Mouse (Mus musculus) liver, adult 2 months (tissue): Measurements from ENCODE around the gene Prelid3b. TPM values are rescaled to one million over a fixed set of nuclear protein-coding genes. Genes with fewer than 3 reads are reported as not detected.
A peak's percentile ranks its signal among the peaks of the same experiment; 100 is the strongest.

Experiments used
- DNase-seq: peaks from one replicate; pipeline ENCODE4 v3.0.0-alpha.2; 2011; ENCODE audit warnings: low read depth, low spot score; ENCODE audit errors: extremely low read depth
- H3K27ac ChIP-seq: fragments of 200-500 bp; replicated peaks from 2 replicates; pipeline ENCODE4 v1.5.1; 2012; ENCODE audit warnings: low read depth, mild to moderate bottlenecking, control low read depth, inconsistent platforms, low read length; ENCODE audit not compliant: insufficient read depth
- H3K27me3 ChIP-seq: fragments of 200-500 bp; 2 replicates; pipeline ENCODE4 v1.6.1; 2012; ENCODE audit warnings: mild to moderate bottlenecking, moderate library complexity, low read length, inconsistent platforms; ENCODE audit not compliant: control insufficient read depth, insufficient read depth
- H3K36me3 ChIP-seq: fragments of 200-500 bp; 2 replicates; pipeline ENCODE4 v1.6.1; 2012; ENCODE audit warnings: low read length, inconsistent platforms; ENCODE audit not compliant: control insufficient read depth, insufficient read depth
- H3K4me1 ChIP-seq: fragments of 200-500 bp; 2 replicates; pipeline ENCODE4 v1.6.1; 2011; ENCODE audit warnings: low read length; ENCODE audit not compliant: control insufficient read depth, insufficient read depth
- H3K4me3 ChIP-seq: fragments of 200-500 bp; 2 replicates; pipeline ENCODE4 v1.5.1; 2011; ENCODE audit warnings: low read depth, mild to moderate bottlenecking, control low read depth, low read length, moderate library complexity; ENCODE audit not compliant: insufficient read depth
- H3K79me2 ChIP-seq: fragments of 200-500 bp; 2 replicates; pipeline ENCODE4 v1.6.1; 2012; ENCODE audit warnings: inconsistent platforms, mild to moderate bottlenecking, low read length, moderate library complexity; ENCODE audit not compliant: control insufficient read depth, insufficient read depth
- H3K9ac ChIP-seq: fragments of 200-500 bp; 2 replicates; pipeline ENCODE4 v1.6.1; 2012; ENCODE audit warnings: low read depth, mild to moderate bottlenecking, control low read depth, inconsistent platforms, low read length
- CTCF ChIP-seq: fragments of 200-500 bp; IDR thresholded peaks from 2 replicates; pipeline ENCODE4 v1.5.1; 2011; ENCODE audit warnings: low read depth, low read length, control low read depth
- POLR2A ChIP-seq: fragments of 200-500 bp; IDR thresholded peaks from 2 replicates; pipeline ENCODE4 v1.6.1; 2011; ENCODE audit warnings: low read length, control low read depth; ENCODE audit not compliant: insufficient read depth; ENCODE audit errors: extremely low read depth
- WGBS: fragments of 180-500 bp; shearing (Covaris S2); methylation state at CpG from one replicate; pipeline ENCODE4 v1.1.7; 2018; 5-methylcytosine and 5-hydroxymethylcytosine counted together
- polyA plus RNA-seq: library from polyadenylated mRNA; depleted of rRNA; stranded (reverse); fragments of >200 nt; gene quantifications from 2 replicates; pipeline ENCODE4 v1.2.3, GENCODE M21; 2012
- total RNA-seq: library from RNA; depleted of rRNA; stranded (reverse); fragments of >200 nt; gene quantifications from 2 replicates; pipeline ENCODE4 v1.2.3, GENCODE M21; 2014

The Prelid3b gene
- total and polyA plus RNA-seq, 2 experiments = 24.5 to 38.6 TPM

DNA sequence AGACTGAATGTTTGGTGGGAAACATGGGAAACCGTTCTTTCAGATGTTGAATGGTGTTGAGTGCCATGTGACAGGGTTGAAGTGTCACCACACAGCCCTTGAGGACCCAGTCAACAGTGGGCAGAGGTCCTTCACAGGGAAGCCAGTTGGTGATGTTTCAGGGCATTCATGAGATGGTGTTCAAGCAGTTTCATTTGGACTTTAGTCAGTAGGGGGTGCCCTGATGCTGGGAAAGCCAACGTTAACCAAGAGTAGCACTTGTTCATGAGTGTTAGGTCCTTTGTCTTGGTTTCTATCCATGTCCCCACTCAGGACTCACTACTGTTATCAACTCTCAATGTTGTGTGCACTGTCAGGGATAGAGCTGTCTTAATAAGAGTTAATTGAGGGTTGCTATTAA, 20.0 kb upstream of the Prelid3b start:
- DNase-seq = peak; percentile 34
- Histone ChIP-seq H3K9ac (no peak overlapping the region), H3K27me3 (no peaks in the 10 kb centered on the region), H3K4me1 (no peaks in the 10 kb centered on the region), H3K79me2 (no peaks in the 10 kb centered on the region), H3K4me3 (no peak overlapping the region), H3K36me3 (no peaks in the 10 kb centered on the region), H3K27ac (no peak overlapping the region)
- TF ChIP-seq POLR2A = no peak
- peak; percentile 42; the same call in 1 of the 2 replicates for TF ChIP-seq CTCF
- WGBS = 49% methylated on average over 2 of the region's 2 CpGs

DNA sequence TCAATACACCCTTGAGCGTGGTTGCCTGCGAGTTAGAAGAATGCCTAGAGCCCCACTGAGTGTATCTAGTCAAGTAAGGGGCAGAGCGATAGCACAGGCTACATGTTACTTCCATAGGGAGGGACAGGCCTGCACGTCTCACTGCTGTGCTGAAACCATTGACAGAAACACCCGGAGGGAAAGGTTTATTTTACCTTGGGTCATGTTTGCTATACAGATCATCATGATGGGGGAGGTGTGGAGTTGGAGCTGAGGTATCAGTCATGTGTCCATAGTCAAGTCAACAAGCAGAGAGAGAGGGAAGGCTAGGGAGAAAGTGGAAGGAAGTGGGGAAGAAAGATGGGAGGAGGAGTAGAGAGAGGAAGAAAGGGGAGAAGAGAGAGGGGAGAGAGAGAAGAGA, 14.1 kb upstream of the Prelid3b start:
- no peak for TF ChIP-seq POLR2A
- TF ChIP-seq CTCF = no peak
- no peak for DNase-seq
- no peak overlapping the region for H3K4me3 ChIP-seq
- 49% methylated on average over 5 of the region's 5 CpGs for WGBS
- no peak overlapping the region for H3K9ac ChIP-seq
- H3K4me1 ChIP-seq = peaks cover 3% of the 10 kb centered on the region; the same call in 1 of the 2 replicates
- H3K27ac ChIP-seq = no peak overlapping the region
- H3K36me3 ChIP-seq = no peaks in the 10 kb centered on the region
- H3K27me3 ChIP-seq = no peaks in the 10 kb centered on the region
- H3K79me2 ChIP-seq = no peaks in the 10 kb centered on the region

DNA sequence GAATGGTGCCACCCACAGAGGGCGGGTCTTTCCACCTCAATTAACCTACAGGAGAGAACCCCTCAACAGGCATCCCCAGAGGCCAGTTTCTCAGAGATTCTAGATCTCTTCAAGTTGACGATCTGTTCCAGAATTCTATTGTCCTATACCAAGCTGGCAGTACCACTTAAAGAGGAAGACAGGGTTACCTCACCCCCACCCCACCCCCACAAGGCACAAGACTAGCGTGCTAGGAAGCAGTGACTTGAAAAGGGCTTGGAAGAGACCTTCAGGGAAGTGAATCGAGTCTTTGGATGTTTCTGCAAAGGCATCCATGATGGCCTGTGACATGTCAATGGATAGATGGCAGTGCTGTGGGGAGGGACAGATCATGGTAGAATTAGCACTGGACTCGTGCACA, 5.9 kb upstream of the Prelid3b start:
- WGBS = 84% methylated on average over 5 of the region's 5 CpGs
- Histone ChIP-seq H3K4me1 (no peaks in the 10 kb centered on the region), H3K27me3 (no peaks in the 10 kb centered on the region), H3K79me2 (no peaks in the 10 kb centered on the region), H3K4me3 (no peak overlapping the region), H3K9ac (no peak overlapping the region), H3K36me3 (no peaks in the 10 kb centered on the region), H3K27ac (no peak overlapping the region)
- DNase-seq = no peak
- TF ChIP-seq POLR2A (no peak), CTCF (no peak)

DNA sequence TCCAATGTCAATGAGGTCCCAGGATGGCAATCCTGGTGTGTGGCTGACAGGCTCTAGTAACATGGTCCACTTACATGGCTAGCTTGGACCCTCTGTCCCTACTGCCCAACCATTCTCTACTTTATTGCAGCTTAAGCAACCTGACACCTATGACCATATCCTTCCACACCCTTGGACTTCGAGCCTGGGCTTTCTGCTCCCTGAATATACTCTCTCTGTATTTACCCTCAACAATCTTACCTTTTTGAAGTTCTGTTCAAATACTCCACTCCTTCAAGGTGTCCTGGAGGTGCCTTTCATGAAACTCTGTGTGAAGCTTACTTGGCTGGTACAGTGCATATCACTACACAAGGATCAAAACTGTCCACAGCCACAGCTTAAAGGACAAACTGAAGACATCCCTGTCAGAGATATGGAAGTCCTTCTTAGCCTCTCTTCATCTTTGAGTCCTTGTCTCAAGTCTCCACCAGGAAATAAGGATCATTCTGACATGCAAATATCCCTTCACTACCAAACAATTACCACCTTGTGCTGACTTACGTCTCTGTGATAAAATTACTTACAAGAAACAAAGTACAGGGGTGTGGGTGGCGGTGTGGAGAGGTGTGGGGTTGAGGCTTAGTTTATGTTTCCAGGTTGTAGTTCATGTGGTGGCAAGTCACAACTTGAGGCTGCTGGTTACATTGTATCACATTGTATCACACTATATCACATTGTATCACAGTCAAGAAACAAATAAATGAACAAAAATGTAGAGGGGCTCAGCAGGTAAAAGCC, 4.8 kb upstream of the Prelid3b start:
- H3K9ac ChIP-seq = no peak overlapping the region

DNA sequence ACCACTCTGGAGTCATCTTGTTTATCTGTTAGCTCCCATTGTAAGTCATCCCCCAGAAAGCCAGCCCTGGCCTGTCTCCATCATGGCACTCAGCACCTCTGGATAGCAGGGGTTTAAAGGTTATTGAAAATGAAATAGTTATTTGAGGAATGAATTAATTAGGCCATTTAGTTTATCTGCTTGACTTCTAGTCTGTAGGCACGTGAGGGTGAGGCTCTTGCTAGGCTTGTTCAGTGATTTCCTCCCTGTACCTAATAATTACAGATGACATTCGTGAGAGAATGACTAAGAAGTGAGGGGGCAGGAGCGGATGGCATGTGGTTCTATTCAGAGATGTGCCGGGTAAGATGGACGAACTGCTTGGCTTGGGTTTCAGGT, 658 bp upstream of the Prelid3b start:
- H3K36me3 ChIP-seq = peaks cover 9% of the 10 kb centered on the region
- DNase-seq = no peak
- no peaks in the 10 kb centered on the region for H3K27me3 ChIP-seq
- peaks cover 3% of the 10 kb centered on the region for H3K4me1 ChIP-seq
- WGBS = 85% methylated on average over 5 of the region's 5 CpGs
- peaks cover 13% of the 10 kb centered on the region; the same call in 1 of the 2 replicates for H3K79me2 ChIP-seq
- no peak overlapping the region for H3K27ac ChIP-seq
- TF ChIP-seq POLR2A (no peak), CTCF (no peak)
- H3K4me3 ChIP-seq = no peak overlapping the region
- no peak overlapping the region for H3K9ac ChIP-seq

More for the DNA sequence above, 4.8 kb upstream of the Prelid3b start:
- Histone ChIP-seq H3K4me3 (no peak overlapping the region), H3K79me2 (no peaks in the 10 kb centered on the region), H3K27ac (no peak overlapping the region), H3K4me1 (no peaks in the 10 kb centered on the region), H3K36me3 (no peaks in the 10 kb centered on the region), H3K27me3 (no peaks in the 10 kb centered on the region)
- 83% methylated on average over 3 of the region's 3 CpGs for WGBS
- TF ChIP-seq POLR2A (no peak), CTCF (no peak)
- no peak for DNase-seq

DNA sequence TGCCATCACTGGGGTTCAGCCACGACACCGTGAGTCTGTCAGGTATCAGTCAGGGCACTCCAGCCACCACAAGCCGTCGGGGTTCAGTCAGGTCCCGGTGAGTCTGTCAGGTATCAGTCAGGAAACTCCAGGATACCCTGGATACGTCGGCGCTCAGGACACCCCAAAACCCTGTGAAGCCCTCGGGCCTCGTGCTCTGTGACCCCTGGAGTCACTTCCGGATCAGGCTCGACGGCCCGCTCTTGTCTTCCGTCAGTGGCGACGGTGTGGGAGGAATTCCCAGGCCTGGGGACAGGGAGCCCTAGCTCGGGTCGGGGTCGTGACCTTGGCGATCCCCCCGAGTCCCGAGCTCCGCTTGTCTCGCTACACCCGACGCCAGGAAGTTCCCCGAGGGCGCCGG, 474 bp downstream of the Prelid3b start:
- Histone ChIP-seq H3K9ac (peak overlapping the region; percentile 87), H3K4me1 (peaks cover 3% of the 10 kb centered on the region), H3K36me3 (peaks cover 9% of the 10 kb centered on the region), H3K79me2 (peaks cover 13% of the 10 kb centered on the region; the same call in 1 of the 2 replicates), H3K27ac (peak overlapping the region; percentile 86), H3K27me3 (no peaks in the 10 kb centered on the region), H3K4me3 (peak overlapping the region; percentile 84)
- 3% methylated on average over 30 of the region's 30 CpGs for WGBS
- no peak for DNase-seq
- TF ChIP-seq POLR2A (no peak), CTCF (no peak)
